Comparison of ENCODE assay signal across 12 mouse cellular contexts in genomic region chr12:92379130-92379529, GRCm38 (mm10).
A peak's percentile ranks its signal among the peaks of the same experiment; 100 is the strongest.
DNase-seq lines count a peak whose midpoint lies in the region; ATAC-seq and TF ChIP-seq lines count a peak whose summit lies in the region.
"Had no signal": no experiment of that assay in that cellular context is flagged by ENCODE, and none has a peak within 500 bp of the region (broad histone marks: within the 10 kb centered on the region; RNA-seq: fewer than 3 reads in every experiment).

No protein-coding gene starts in this region.

- peak; percentile 7 for DNase-seq in hindbrain, postnatal 0 days (ENCODE audit: low spot score)
- DNase-seq in limb, embryonic 10.5 days (ENCODE audit: low spot score) = no peak
- no peak for DNase-seq in G1E (ENCODE audit: low spot score)
- peak; percentile 22 for DNase-seq in embryonic facial prominence, embryonic 14.5 days (ENCODE audit: low spot score)
- no peak for DNase-seq in cerebellum, adult 18-20 months
- DNase-seq in urinary bladder, postnatal 14 days (ENCODE audit: low spot score) = no peak
- DNase-seq: adrenal gland, adult 8-10 months; liver, embryonic 13.5 days had no signal

- no peak overlapping the region for H3K9ac ChIP-seq in hindbrain, postnatal 0 days (replicated peaks; ENCODE audit: low read length)
- no peak overlapping the region for H3K9ac ChIP-seq in hindbrain, embryonic 16.5 days (ENCODE audit: low read depth, low read length)
- H3K9ac ChIP-seq in limb, embryonic 13.5 days = no peak overlapping the region
- no peak overlapping the region for H3K9ac ChIP-seq in embryonic facial prominence, embryonic 14.5 days (ENCODE audit: low read depth, low read length)
- H3K9ac ChIP-seq: kidney, embryonic 15.5 days; liver, embryonic 13.5 days had no signal

- H3K9me3 ChIP-seq in hindbrain, postnatal 0 days (ENCODE audit: low read length) = no peaks in the 10 kb centered on the region
- H3K9me3 ChIP-seq in hindbrain, embryonic 16.5 days (ENCODE audit: control insufficient read depth, low read length) = no peaks in the 10 kb centered on the region
- no peaks in the 10 kb centered on the region for H3K9me3 ChIP-seq in limb, embryonic 13.5 days
- no peaks in the 10 kb centered on the region for H3K9me3 ChIP-seq in limb, embryonic 10.5 days (replicated peaks)
- H3K9me3 ChIP-seq in G1E (replicated peaks) = no peaks in the 10 kb centered on the region
- H3K9me3 ChIP-seq in embryonic facial prominence, embryonic 14.5 days (ENCODE audit: control insufficient read depth, low read length) = no peaks in the 10 kb centered on the region
- H3K9me3 ChIP-seq: kidney, embryonic 15.5 days; liver, embryonic 13.5 days had no signal

- ATAC-seq in hindbrain, postnatal 0 days = no peak
- ATAC-seq in hindbrain, embryonic 16.5 days = no peak
- peak; percentile 36; the same call in 1 of the 2 replicates for ATAC-seq in limb, embryonic 13.5 days (ENCODE audit: low FRiP score, low read depth)
- ATAC-seq in G1E (ENCODE audit: extremely low read depth, insufficient number of reproducible peaks, low FRiP score, poor library complexity, severe bottlenecking) = peak; percentile 49
- no peak for ATAC-seq in embryonic facial prominence, embryonic 14.5 days (ENCODE audit: low read depth)

- H3K4me1 ChIP-seq in hindbrain, postnatal 0 days (ENCODE audit: insufficient read depth, low read length) = no peaks in the 10 kb centered on the region; the same call in 1 of the 2 replicates
- peaks cover 1% of the 10 kb centered on the region; the same call in 1 of the 2 replicates for H3K4me1 ChIP-seq in hindbrain, embryonic 16.5 days (ENCODE audit: control insufficient read depth, insufficient read depth, low read depth, low read length)
- H3K4me1 ChIP-seq in limb, embryonic 13.5 days = peaks cover under 1% of the 10 kb centered on the region; the same call in 1 of the 2 replicates
- no peaks in the 10 kb centered on the region for H3K4me1 ChIP-seq in limb, embryonic 10.5 days
- H3K4me1 ChIP-seq in G1E (ENCODE audit: insufficient read depth, low read depth, low read length) = no peaks in the 10 kb centered on the region
- no peaks in the 10 kb centered on the region for H3K4me1 ChIP-seq in embryonic facial prominence, embryonic 14.5 days (ENCODE audit: control insufficient read depth, insufficient read depth, low read length)
- H3K4me1 ChIP-seq: kidney, embryonic 15.5 days; liver, embryonic 13.5 days had no signal

- H3K27ac ChIP-seq in hindbrain, postnatal 0 days = no peak overlapping the region
- H3K27ac ChIP-seq in hindbrain, embryonic 16.5 days (ENCODE audit: low read depth, low read length) = no peak overlapping the region
- H3K27ac ChIP-seq in limb, embryonic 13.5 days = no peak overlapping the region
- no peak overlapping the region for H3K27ac ChIP-seq in limb, embryonic 10.5 days
- no peak overlapping the region for H3K27ac ChIP-seq in embryonic facial prominence, embryonic 14.5 days (replicated peaks; ENCODE audit: low read depth, low read length)
- H3K27ac ChIP-seq: kidney, embryonic 15.5 days; liver, embryonic 13.5 days had no signal

- no peak overlapping the region for H3K4me2 ChIP-seq in hindbrain, postnatal 0 days (ENCODE audit: low read depth, low read length)
- H3K4me2 ChIP-seq in hindbrain, embryonic 16.5 days (ENCODE audit: low read length) = no peak overlapping the region
- no peak overlapping the region for H3K4me2 ChIP-seq in limb, embryonic 13.5 days (replicated peaks)
- H3K4me2 ChIP-seq in embryonic facial prominence, embryonic 14.5 days (ENCODE audit: low read depth, low read length) = no peak overlapping the region
- H3K4me2 ChIP-seq: kidney, embryonic 15.5 days; liver, embryonic 13.5 days had no signal

- peak; percentile 29; the same call in 1 of the 2 replicates for TF ChIP-seq CTCF in hindbrain, postnatal 0 days (IDR thresholded peaks at IDR 0.05; ENCODE audit: low read depth)
- TF ChIP-seq CTCF in G1E (IDR thresholded peaks at IDR 0.05; ENCODE audit: low read depth, low read length) = no peak

- no peaks in the 10 kb centered on the region for H3K36me3 ChIP-seq in hindbrain, postnatal 0 days (ENCODE audit: insufficient read depth, low read length)
- H3K36me3 ChIP-seq in hindbrain, embryonic 16.5 days (ENCODE audit: control insufficient read depth, insufficient read depth, low read length) = no peaks in the 10 kb centered on the region
- no peaks in the 10 kb centered on the region for H3K36me3 ChIP-seq in limb, embryonic 13.5 days
- no peaks in the 10 kb centered on the region for H3K36me3 ChIP-seq in limb, embryonic 10.5 days
- H3K36me3 ChIP-seq in G1E (replicated peaks) = no peaks in the 10 kb centered on the region
- no peaks in the 10 kb centered on the region for H3K36me3 ChIP-seq in embryonic facial prominence, embryonic 14.5 days (ENCODE audit: control insufficient read depth, insufficient read depth, low read length)
- H3K36me3 ChIP-seq: kidney, embryonic 15.5 days; liver, embryonic 13.5 days had no signal

- 63% methylated on average over 3 of the region's 3 CpGs for WGBS in hindbrain, postnatal 0 days
- 60% methylated on average over 3 of the region's 3 CpGs for WGBS in hindbrain, embryonic 16.5 days
- 42% methylated on average over 3 of the region's 3 CpGs for WGBS in limb, embryonic 13.5 days
- 71% methylated on average over 3 of the region's 3 CpGs for WGBS in limb, embryonic 10.5 days
- WGBS in embryonic facial prominence, embryonic 14.5 days = 43% methylated on average over 3 of the region's 3 CpGs

- H3K27me3 ChIP-seq in hindbrain, postnatal 0 days (ENCODE audit: insufficient read depth, low read length) = no peaks in the 10 kb centered on the region
- H3K27me3 ChIP-seq in hindbrain, embryonic 16.5 days (replicated peaks; ENCODE audit: control insufficient read depth, insufficient read depth, low read length) = no peaks in the 10 kb centered on the region
- H3K27me3 ChIP-seq in limb, embryonic 13.5 days = no peaks in the 10 kb centered on the region
- no peaks in the 10 kb centered on the region for H3K27me3 ChIP-seq in limb, embryonic 10.5 days (ENCODE audit: low read depth, poor library complexity, severe bottlenecking)
- H3K27me3 ChIP-seq in G1E (ENCODE audit: insufficient read depth, low read length) = no peaks in the 10 kb centered on the region
- no peaks in the 10 kb centered on the region for H3K27me3 ChIP-seq in embryonic facial prominence, embryonic 14.5 days (replicated peaks; ENCODE audit: control insufficient read depth, insufficient read depth, low read length)
- H3K27me3 ChIP-seq: kidney, embryonic 15.5 days; liver, embryonic 13.5 days had no signal

- H3K4me3 ChIP-seq in hindbrain, postnatal 0 days (ENCODE audit: low read length) = no peak overlapping the region
- H3K4me3 ChIP-seq in hindbrain, embryonic 16.5 days (ENCODE audit: low read length) = no peak overlapping the region
- no peak overlapping the region for H3K4me3 ChIP-seq in limb, embryonic 13.5 days
- no peak overlapping the region for H3K4me3 ChIP-seq in limb, embryonic 10.5 days
- no peak overlapping the region for H3K4me3 ChIP-seq in G1E (ENCODE audit: low read depth, low read length)
- no peak overlapping the region for H3K4me3 ChIP-seq in embryonic facial prominence, embryonic 14.5 days (ENCODE audit: low read depth, low read length)
- H3K4me3 ChIP-seq: erythroblast, embryonic 14.5 days; kidney, embryonic 15.5 days; liver, embryonic 13.5 days had no signal

Comparison
In these comparisons a context has a peak if more than half of its experiments do, and no peak if none do; other contexts are left out.
1. ATAC-seq: peak in limb, embryonic 13.5 days (single experiment) and G1E (single experiment); none in hindbrain, postnatal 0 days (single experiment), hindbrain, embryonic 16.5 days (single experiment) and embryonic facial prominence, embryonic 14.5 days (single experiment).
2. DNase-seq: peak in hindbrain, postnatal 0 days (single experiment) and embryonic facial prominence, embryonic 14.5 days (single experiment); none in limb, embryonic 10.5 days (single experiment), G1E (single experiment), cerebellum, adult 18-20 months (0 of 2) and urinary bladder, postnatal 14 days (single experiment).